Mouse (Mus musculus) stomach, embryonic 16.5 days (tissue): ENCODE measurements around the gene Tc2n. TPM values are rescaled to one million over a fixed set of nuclear protein-coding genes. Genes with fewer than 3 reads are reported as not detected.

Experiments
- polyA plus RNA-seq: library from polyadenylated mRNA; unstranded; fragments of >200 nt; fragmentation: Nextera tagmentation; extraction: Ambion mirVana; gene quantifications from 2 replicates; pipeline ENCODE4 v1.2.1, GENCODE M21; 2015

Gene Tc2n
- polyA plus RNA-seq, 1 experiment from 2014 or later: 4.5 TPM

Other genes with a start within 250 kb of the Tc2n start
- gene Fbln5, start 100.5 kb upstream of the Tc2n start, polyA plus RNA-seq: 66.9 and 78.3 TPM in 2 replicates
- gene Trip11, start 194.7 kb upstream of the Tc2n start, polyA plus RNA-seq: 22.2 and 27.3 TPM in 2 replicates
- 14.9 and 15.4 TPM in 2 replicates for gene Atxn3, start 239.7 kb upstream of the Tc2n start, polyA plus RNA-seq